Mouse (Mus musculus): ENCODE results near the gene Gimap1. TPM values are rescaled to one million over a fixed set of nuclear protein-coding genes. Genes with fewer than 3 reads are reported as not detected.

Gene Gimap1
- polyA plus RNA-seq, 1 experiment from 2014 or later, result 5.5 TPM

- H3K4me2 ChIP-seq (replicated peaks), result no peak overlapping the region
- no peaks in the 10 kb centered on the region for H3K36me3 ChIP-seq
- 9% methylated on average over 8 of the region's 8 CpGs for WGBS
- peak; percentile 68 for ATAC-seq (ENCODE audit: low FRiP score, low read depth)
- H3K9ac ChIP-seq (replicated peaks), result no peak overlapping the region
- H3K27me3 ChIP-seq, result no peaks in the 10 kb centered on the region
- H3K4me1 ChIP-seq, result no peaks in the 10 kb centered on the region
- no peak overlapping the region for H3K4me3 ChIP-seq
- H3K27ac ChIP-seq (replicated peaks), result no peak overlapping the region
- H3K9me3 ChIP-seq, result no peaks in the 10 kb centered on the region
These were observed 33.2 kb downstream of the Gimap1 start for GRCm38 (mm10) chr6:48772030-48772429.

DNA sequence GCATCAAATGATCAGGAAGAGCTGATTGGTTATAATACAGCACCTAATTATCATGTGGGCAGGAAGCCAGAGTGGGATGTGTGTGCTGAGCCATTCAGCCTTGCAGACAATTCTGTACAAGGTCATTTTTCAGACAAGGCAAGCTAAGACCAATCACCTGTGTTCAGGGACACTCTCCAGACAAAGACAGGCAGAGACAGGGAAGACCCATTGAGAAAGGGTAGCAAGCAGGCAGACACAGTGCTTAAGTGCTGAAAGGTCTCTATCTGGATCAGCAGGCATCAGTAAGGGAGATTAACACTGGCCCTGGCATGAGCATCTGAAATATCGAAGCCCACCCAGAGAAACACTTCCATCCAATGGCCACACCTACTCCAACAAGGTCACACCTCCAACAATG lies 45.6 kb downstream of the Gimap1 start:
- Histone ChIP-seq H3K27ac (replicated peaks) (no peak overlapping the region), H3K4me1 (no peaks in the 10 kb centered on the region), H3K9ac (replicated peaks) (no peak overlapping the region), H3K4me2 (replicated peaks) (no peak overlapping the region), H3K9me3 (no peaks in the 10 kb centered on the region), H3K27me3 (no peaks in the 10 kb centered on the region), H3K36me3 (no peaks in the 10 kb centered on the region), H3K4me3 (no peak overlapping the region)
- WGBS, result 100% methylated on average over 1 of the region's 1 CpGs
- no peak for ATAC-seq (ENCODE audit: low FRiP score, low read depth)

DNA sequence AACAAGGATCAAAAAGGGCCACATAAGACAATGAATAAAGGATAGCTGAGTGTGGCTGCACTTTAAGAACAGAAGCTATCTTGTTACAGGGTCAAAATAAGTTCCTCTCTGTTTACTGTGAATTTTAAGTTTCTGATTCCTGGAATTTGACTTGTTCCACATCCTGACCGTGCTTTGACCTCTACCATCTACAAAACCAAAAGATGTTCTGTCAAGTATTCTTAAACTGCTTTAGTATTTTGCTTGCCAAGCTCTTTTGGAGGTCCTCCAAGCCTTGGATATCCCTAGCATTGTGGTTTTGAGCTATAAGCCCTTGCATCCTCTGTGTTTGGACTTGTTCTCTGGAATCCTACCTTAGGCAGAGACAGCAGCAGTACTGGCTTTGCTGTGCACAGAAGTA lies 46.3 kb downstream of the Gimap1 start:
- Histone ChIP-seq H3K27ac (replicated peaks) (no peak overlapping the region), H3K4me3 (no peak overlapping the region), H3K9ac (replicated peaks) (no peak overlapping the region), H3K4me1 (no peaks in the 10 kb centered on the region), H3K9me3 (no peaks in the 10 kb centered on the region), H3K4me2 (replicated peaks) (no peak overlapping the region), H3K36me3 (no peaks in the 10 kb centered on the region), H3K27me3 (no peaks in the 10 kb centered on the region)
- WGBS, result 80% methylated on average over 1 of the region's 1 CpGs
- no peak for ATAC-seq (ENCODE audit: low FRiP score, low read depth)

DNA sequence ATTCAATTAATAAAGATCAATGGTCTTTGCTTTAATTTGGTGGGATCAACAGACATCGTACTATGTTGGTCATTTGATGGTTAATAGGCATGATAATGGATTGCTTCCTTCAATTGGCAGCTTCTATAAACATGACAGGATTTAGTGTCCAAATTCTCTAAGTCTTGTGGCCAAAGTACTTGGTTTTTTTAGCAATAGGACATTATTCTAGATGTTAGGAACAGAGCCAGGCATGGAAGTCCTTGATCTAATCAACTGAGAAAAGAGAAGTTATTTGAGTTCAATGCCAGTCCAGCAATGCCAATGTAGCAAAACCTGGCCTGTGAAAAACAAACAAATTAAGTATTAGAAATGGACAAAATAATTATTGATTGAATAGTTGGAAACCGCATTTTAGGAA lies 46.7 kb downstream of the Gimap1 start:
- no peaks in the 10 kb centered on the region for H3K4me1 ChIP-seq
- no peaks in the 10 kb centered on the region for H3K27me3 ChIP-seq
- ATAC-seq (ENCODE audit: low FRiP score, low read depth), result no peak
- H3K27ac ChIP-seq (replicated peaks), result no peak overlapping the region
- 84% methylated on average over 2 of the region's 2 CpGs for WGBS
- no peak overlapping the region for H3K4me2 ChIP-seq (replicated peaks)
- no peaks in the 10 kb centered on the region for H3K9me3 ChIP-seq
- no peak overlapping the region for H3K4me3 ChIP-seq
- no peaks in the 10 kb centered on the region for H3K36me3 ChIP-seq
- H3K9ac ChIP-seq (replicated peaks), result no peak overlapping the region

DNA sequence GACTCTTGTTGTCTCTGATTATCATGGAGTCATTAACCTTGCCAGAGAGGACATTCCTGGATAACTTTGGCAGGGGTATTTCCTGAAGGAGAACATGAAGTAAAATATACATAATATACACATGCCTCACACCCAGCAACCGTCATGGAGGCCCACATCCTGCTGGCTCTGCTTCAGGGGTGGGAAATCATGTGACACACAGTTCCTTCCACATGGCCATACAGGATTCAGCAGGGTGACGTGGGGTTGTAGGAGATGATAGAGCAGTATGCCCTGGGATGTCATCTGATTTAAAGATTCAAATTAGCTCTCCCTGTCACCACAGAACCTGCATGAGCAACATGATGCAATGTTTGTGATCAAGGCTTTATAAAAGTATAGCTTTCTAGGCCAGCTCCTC lies 49.0 kb downstream of the Gimap1 start:
- H3K4me2 ChIP-seq (replicated peaks), result no peak overlapping the region
- H3K9me3 ChIP-seq, result no peaks in the 10 kb centered on the region
- no peak overlapping the region for H3K27ac ChIP-seq (replicated peaks)
- no peak overlapping the region for H3K4me3 ChIP-seq
- 91% methylated on average over 2 of the region's 2 CpGs for WGBS
- no peak for ATAC-seq (ENCODE audit: low FRiP score, low read depth)
- H3K4me1 ChIP-seq, result no peaks in the 10 kb centered on the region
- H3K9ac ChIP-seq (replicated peaks), result no peak overlapping the region
- H3K27me3 ChIP-seq, result no peaks in the 10 kb centered on the region
- no peaks in the 10 kb centered on the region for H3K36me3 ChIP-seq

Other genes starting within 250 kb of the Gimap1 start
- 85.7 and 89.9 TPM in 2 replicates for gene Atp6v0e2, start 201.4 kb upstream of the Gimap1 start, polyA plus RNA-seq (2016; fragmentation: Nextera tagmentation; extraction: Ambion mirVana)
- 18.1 and 22.3 TPM in 2 replicates for gene Lrrc61, start 184.3 kb upstream of the Gimap1 start, polyA plus RNA-seq (2016; fragmentation: Nextera tagmentation; extraction: Ambion mirVana)
- gene Rarres2, start 166.3 kb upstream of the Gimap1 start, polyA plus RNA-seq (2016; fragmentation: Nextera tagmentation; extraction: Ambion mirVana), result 1.7 and 3.1 TPM in 2 replicates
- gene Gm45021, start 149.4 kb upstream of the Gimap1 start, polyA plus RNA-seq (2016; fragmentation: Nextera tagmentation; extraction: Ambion mirVana), result not detected in 2 replicates
- 50.1 and 54.1 TPM in 2 replicates for gene Repin1, start 145.2 kb upstream of the Gimap1 start, polyA plus RNA-seq (2016; fragmentation: Nextera tagmentation; extraction: Ambion mirVana)
- gene Gm44965, start 145.1 kb upstream of the Gimap1 start, polyA plus RNA-seq (2016; fragmentation: Nextera tagmentation; extraction: Ambion mirVana), result 0.65 TPM in 1 of 2 replicates, not detected in the other
- 13.3 and 15.7 TPM in 2 replicates for gene Zfp775, start 137.0 kb upstream of the Gimap1 start, polyA plus RNA-seq (2016; fragmentation: Nextera tagmentation; extraction: Ambion mirVana)
- 1.4 and 1.5 TPM in 2 replicates for gene AI854703, start 112.3 kb upstream of the Gimap1 start, polyA plus RNA-seq (2016; fragmentation: Nextera tagmentation; extraction: Ambion mirVana)
- gene Gimap8, start 91.8 kb upstream of the Gimap1 start, polyA plus RNA-seq (2016; fragmentation: Nextera tagmentation; extraction: Ambion mirVana), result 0.45 and 0.77 TPM in 2 replicates
- 1.7 and 2.6 TPM in 2 replicates for gene Gimap9, start 62.9 kb upstream of the Gimap1 start, polyA plus RNA-seq (2016; fragmentation: Nextera tagmentation; extraction: Ambion mirVana)
- gene Gimap4, start 54.5 kb upstream of the Gimap1 start, polyA plus RNA-seq (2016; fragmentation: Nextera tagmentation; extraction: Ambion mirVana), result 2.3 and 3.0 TPM in 2 replicates
- 5.7 and 6.9 TPM in 2 replicates for gene Gimap6, start 30.8 kb upstream of the Gimap1 start, polyA plus RNA-seq (2016; fragmentation: Nextera tagmentation; extraction: Ambion mirVana)
- not detected in 2 replicates for gene Gm28053, start 20.4 kb upstream of the Gimap1 start, polyA plus RNA-seq (2016; fragmentation: Nextera tagmentation; extraction: Ambion mirVana)
- gene Gimap7, start 20.4 kb upstream of the Gimap1 start, polyA plus RNA-seq (2016; fragmentation: Nextera tagmentation; extraction: Ambion mirVana), result not detected in 2 replicates
- 0.87 and 0.97 TPM in 2 replicates for gene Gimap5, start 7.1 kb downstream of the Gimap1 start, polyA plus RNA-seq (2016; fragmentation: Nextera tagmentation; extraction: Ambion mirVana)
- not detected in 2 replicates for gene Gimap3, start 31.8 kb downstream of the Gimap1 start, polyA plus RNA-seq (2016; fragmentation: Nextera tagmentation; extraction: Ambion mirVana)
- 18.5 and 18.6 TPM in 2 replicates for gene Tmem176a, start 101.9 kb downstream of the Gimap1 start, polyA plus RNA-seq (2016; fragmentation: Nextera tagmentation; extraction: Ambion mirVana)
- gene Tmem176b, start 102.4 kb downstream of the Gimap1 start, polyA plus RNA-seq (2016; fragmentation: Nextera tagmentation; extraction: Ambion mirVana), result 64.5 and 86.7 TPM in 2 replicates
- gene Aoc1, start 133.8 kb downstream of the Gimap1 start, polyA plus RNA-seq (2016; fragmentation: Nextera tagmentation; extraction: Ambion mirVana), result not detected in 2 replicates
- not detected in 2 replicates for gene 1600015I10Rik, start 190.8 kb downstream of the Gimap1 start, polyA plus RNA-seq (2016; fragmentation: Nextera tagmentation; extraction: Ambion mirVana)
- gene Doxl2, start 235.9 kb downstream of the Gimap1 start, polyA plus RNA-seq (2016; fragmentation: Nextera tagmentation; extraction: Ambion mirVana), result not detected in 2 replicates
- not detected in 2 replicates for gene Svs1, start 247.8 kb downstream of the Gimap1 start, polyA plus RNA-seq (2016; fragmentation: Nextera tagmentation; extraction: Ambion mirVana)